In genomic region chr17:30428661-30429060, GRCm38 (mm10) we compare ENCODE assay signal across 10 mouse cellular contexts.
"Had no signal": no experiment of that assay in that cellular context is flagged by ENCODE, and none has a peak within 500 bp of the region (broad histone marks: within the 10 kb centered on the region; RNA-seq: fewer than 3 reads in every experiment).

No protein-coding gene starts in this region.

- ATAC-seq: intestine, postnatal 0 days; liver, postnatal 0 days; lung, postnatal 0 days; midbrain, embryonic 15.5 days had no signal

- DNase-seq: kidney, adult 2 months; liver, postnatal 0 days; lung, embryonic 14.5 days; spleen, adult 18-20 months; thymus, adult 18-20 months; thymus, postnatal 14 days; thymus, postnatal 4 days had no signal
